Mouse (Mus musculus): ENCODE data around the gene Rbbp4. TPM values are rescaled to one million over a fixed set of nuclear protein-coding genes. Genes with fewer than 3 reads are reported as not detected.
A peak's percentile ranks its signal among the peaks of the same experiment; 100 is the strongest.

Rbbp4 gene
- total RNA-seq, 2 experiments from 2014 or later = 188 to 206 TPM

- no peak for DNase-seq (ENCODE audit: low spot score in 2 of 2)
Measured at GRCm38 (mm10) chr4:129296066-129296465, 39.1 kb downstream of the Rbbp4 start.

DNA sequence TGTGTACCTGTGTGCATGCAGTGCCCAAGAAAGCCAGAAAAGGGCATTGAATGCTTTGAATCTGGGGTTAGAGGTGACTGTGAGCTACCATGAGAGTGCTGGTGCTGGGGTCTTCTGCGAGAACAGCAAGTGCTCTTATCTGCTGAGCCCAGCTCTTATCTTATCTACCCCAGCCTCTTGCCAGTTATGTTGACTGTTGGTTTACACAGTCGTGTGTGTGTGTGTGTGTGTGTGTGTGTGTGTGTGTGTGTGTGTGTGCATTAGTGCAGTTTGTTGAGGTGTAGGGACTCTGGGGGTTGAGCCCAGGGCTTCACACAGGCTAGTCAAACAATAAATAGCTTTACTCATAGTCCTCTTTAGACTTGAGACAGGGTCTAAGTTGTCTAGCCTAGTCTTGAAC, 40.0 kb downstream of the Rbbp4 start:
- no peak for DNase-seq (ENCODE audit: low spot score in 2 of 2)

DNA sequence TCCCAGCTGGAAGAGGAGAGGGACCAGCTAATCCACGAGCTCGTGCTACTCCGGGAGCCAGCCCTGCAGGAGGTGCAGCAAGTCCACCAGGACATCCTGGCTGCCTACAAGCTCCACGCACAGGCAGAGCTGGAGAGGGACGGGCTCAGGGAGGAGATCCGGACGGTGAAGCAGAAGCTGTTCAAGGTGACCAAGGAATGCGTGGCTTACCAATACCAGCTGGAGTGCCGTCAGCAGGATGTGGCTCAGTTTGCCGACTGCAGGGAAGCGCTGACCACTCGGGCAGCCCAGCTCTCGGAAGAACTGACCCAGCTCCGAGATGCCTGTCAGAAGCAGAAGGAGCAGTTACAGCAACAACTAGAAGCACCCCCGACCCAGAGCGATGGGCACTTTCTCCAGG, 41.5 kb downstream of the Rbbp4 start:
- no peak for DNase-seq (ENCODE audit: low spot score in 2 of 2)

DNA sequence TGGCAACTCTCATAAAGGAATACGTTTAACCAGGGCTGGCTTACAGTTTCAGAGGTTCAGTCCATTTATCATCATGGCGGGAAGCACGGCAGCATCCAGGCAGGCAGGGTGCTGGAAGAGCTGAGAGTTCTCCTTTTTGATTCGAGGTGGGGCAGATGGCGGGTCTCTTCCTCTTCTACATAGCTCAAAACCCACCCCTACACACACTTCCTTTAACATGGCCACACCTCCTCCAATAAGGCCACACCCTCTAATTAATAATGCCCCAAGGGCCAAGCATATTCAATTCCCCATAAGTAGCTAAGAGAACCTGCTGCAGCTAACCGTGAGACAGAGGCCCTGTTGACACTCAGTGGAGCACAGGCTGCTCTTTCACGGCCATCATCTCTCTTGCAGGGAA, 42.3 kb downstream of the Rbbp4 start:
- DNase-seq (ENCODE audit: low spot score in 2 of 2) = no peak

DNA sequence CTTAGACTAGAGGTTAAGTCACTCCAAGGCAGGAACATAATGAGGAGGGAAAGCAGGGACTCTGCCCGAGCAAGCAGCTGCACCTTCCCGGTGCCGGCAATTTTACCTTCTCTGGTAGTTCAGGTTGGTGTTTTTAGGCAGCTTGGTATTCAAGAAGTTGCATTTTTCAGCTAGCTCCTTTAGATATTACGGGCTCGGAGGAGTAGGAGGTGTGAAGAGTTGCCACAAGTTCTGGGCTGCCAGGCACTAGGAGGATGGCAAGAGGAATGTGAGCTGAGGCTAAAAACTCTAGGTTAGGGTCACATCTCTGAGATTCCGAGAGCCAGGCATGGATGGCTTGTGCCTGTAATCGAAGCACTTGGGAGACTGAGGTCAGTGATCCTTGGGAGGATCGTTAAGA, 45.5 kb downstream of the Rbbp4 start:
- no peak for DNase-seq (ENCODE audit: low spot score in 2 of 2)

GRCm38 (mm10) chr4:129288067-129288466, 47.1 kb downstream of the Rbbp4 start:
- no peak for DNase-seq (ENCODE audit: low spot score in 2 of 2)

GRCm38 (mm10) chr4:129287472-129287981, 47.6 kb downstream of the Rbbp4 start, which contains the start of gene Sync:
Gene Sync, plus strand, starts transcription at chr4:129287617.
- DNase-seq (ENCODE audit: low spot score in 2 of 2) = no peak

DNA sequence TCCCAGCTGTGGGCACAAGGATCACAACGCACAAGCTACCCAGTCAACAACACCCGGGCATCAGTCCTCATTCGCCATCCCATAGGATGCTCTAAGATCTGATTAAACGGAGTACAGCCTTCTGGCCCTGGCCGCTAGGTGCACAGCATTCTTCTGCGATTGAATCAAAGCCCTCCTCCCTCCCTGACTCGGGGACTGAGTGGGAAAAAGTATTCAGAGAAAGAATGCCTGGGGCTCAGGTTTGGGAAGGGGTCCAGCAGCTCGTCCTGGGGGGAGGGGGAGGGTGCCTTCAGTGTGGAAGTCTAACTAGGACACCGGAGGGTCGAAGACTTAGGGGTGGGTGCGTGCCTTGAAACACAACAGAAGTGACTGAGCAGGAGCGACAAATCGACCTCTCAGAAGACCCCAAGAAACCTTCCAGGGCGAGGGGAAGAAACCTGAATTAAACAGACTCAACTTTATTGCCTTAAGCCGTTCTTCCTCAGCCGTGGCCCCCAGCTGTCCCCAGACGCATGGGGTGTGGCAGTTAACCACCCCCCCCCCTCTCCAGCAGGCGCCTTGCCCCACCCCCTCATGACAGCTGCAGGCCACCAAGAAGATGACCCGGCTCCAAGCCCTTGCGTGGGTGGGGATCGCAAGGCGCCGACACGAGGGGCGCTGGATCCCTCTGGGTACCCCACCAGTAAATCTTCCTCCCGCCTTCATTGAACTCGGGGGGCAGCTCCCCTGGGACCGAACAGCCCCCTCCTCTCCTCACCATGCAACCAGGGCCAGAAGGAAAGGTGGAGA, 48.3 kb downstream of the Rbbp4 start:
- DNase-seq (ENCODE audit: low spot score in 2 of 2) = no peak

GRCm38 (mm10) chr4:129286001-129286682, 49.0 kb downstream of the Rbbp4 start:
- DNase-seq (ENCODE audit: low spot score in 2 of 2) = no peak

- DNase-seq (ENCODE audit: low spot score in 2 of 2) = no peak
Measured at GRCm38 (mm10) chr4:129284685-129285084, 50.5 kb downstream of the Rbbp4 start.

GRCm38 (mm10) chr4:129283226-129283625, 51.9 kb downstream of the Rbbp4 start:
- DNase-seq (ENCODE audit: low spot score in 2 of 2) = no peak

DNA sequence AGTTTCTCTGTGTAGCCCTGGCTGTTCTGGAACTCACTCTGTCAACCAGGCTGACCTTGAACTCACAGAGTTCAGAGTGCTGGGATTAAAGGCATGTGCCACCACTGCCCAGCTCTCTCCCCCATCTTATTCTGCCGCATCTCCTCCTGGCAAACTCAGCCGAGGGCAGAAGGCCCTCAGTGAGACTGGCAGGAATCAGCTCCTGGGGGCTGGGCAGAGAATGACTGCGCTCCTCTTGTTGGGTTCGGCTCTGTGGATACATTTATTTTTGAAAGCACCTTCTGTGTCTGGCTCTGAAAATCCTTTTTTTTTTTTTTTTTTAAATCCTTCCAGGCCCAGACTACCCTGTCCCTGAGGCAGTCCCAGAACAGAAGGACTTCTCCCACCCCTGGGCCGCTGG, 52.4 kb downstream of the Rbbp4 start:
- DNase-seq (ENCODE audit: low spot score in 2 of 2) = no peak

DNA sequence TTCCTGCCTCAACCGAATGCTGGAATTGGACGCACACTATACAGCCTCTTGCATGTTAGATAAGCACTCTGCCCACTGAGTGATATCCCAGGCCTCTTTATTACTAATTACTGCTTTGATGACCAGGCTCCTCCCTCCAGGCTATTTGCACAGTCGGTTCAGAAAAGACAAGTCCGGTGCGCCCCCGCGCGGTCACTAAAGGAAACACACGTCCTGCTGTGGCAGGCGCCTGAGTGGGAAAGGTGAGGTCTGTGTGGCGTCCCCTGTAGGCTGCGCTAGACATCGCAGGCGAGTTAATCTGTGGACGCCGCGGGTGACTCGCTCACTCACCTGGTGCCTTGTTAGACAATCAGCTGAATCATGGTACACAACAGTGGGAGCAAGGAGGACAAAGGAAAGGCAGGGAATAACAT, 58.7 kb downstream of the Rbbp4 start:
- peak; percentile 94 to 98 for DNase-seq (ENCODE audit: low spot score in 2 of 2)

- no peak for DNase-seq (ENCODE audit: low spot score in 2 of 2)
Measured at GRCm38 (mm10) chr4:129272756-129273046, 62.5 kb downstream of the Rbbp4 start.

- no peak for DNase-seq (ENCODE audit: low spot score in 2 of 2)
Measured at GRCm38 (mm10) chr4:129271991-129272755, 63.0 kb downstream of the Rbbp4 start.

GRCm38 (mm10) chr4:129268698-129269097, 66.5 kb downstream of the Rbbp4 start:
- DNase-seq (ENCODE audit: low spot score in 2 of 2) = no peak

DNA sequence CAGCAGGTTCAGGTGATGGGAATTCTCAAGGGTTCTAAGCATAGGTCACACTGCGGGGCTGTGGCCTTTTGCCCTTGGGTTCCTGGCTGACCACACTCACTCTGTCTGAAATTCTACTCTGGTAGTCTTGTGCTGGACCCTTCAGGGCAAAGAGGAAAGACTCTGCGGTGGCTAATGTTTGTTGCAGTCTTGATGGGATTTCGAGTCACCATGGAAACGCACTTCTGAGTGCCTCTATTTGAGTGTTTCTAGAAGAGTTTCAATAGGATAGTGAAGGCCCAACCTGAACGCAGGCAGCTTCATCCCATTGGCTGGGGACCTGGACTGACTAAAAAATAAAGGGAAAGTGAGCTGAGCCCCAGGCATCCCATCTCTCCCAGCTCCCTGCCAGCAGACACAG, 68.3 kb downstream of the Rbbp4 start:
- no peak for DNase-seq (ENCODE audit: low spot score in 2 of 2)

GRCm38 (mm10) chr4:129266191-129266590, 69.0 kb downstream of the Rbbp4 start:
- no peak for DNase-seq (ENCODE audit: low spot score in 2 of 2)

- DNase-seq (ENCODE audit: low spot score in 2 of 2) = no peak
Measured at GRCm38 (mm10) chr4:129263225-129264021, 71.7 kb downstream of the Rbbp4 start.

DNA sequence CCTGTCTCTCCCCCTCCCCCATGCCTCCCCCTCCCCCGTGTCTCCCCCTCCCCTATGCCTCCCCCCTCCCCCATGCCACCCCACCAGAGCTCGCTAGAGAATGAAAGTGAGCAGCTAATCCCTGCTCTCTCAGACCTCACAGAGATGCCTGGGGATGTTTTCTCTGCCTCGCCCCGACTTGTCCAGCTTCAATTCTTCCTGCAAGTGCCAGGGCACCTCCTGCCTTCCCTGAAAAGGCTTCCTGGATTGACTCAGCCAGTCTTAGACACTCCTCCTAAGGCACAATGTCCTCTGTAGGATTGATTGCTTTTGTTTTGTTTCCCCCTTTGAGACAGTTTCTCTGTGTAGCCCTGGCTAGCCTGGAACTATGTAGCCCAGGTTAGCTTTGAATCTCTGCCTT, 74.0 kb downstream of the Rbbp4 start, which contains the start of gene C77080:
Gene C77080 (minus strand): TSS at position 209 of the 400 bp plus-strand sequence.
- DNase-seq (ENCODE audit: low spot score in 2 of 2) = no peak

- DNase-seq (ENCODE audit: low spot score in 2 of 2) = no peak
Measured at GRCm38 (mm10) chr4:129260678-129261077, 74.5 kb downstream of the Rbbp4 start.
